Mouse (Mus musculus) T-helper 2 cell (primary cell): ENCODE measurements at regions not wholly inside any gene's neighbourhood (a gene's known extent, or its start where the extent isn't known, plus 50 kb on each side); places are given as distances from the start of the nearest gene placed in this dataset.

Experiments
- in situ Hi-C: fragments of 300-600 bp; cut with MboI, MseI; formaldehyde crosslinking; loops from one replicate; pipeline ENCODE4 v1.15.1; 2025; ENCODE audit warnings: high pct_unique_total_duplicates

DNA sequence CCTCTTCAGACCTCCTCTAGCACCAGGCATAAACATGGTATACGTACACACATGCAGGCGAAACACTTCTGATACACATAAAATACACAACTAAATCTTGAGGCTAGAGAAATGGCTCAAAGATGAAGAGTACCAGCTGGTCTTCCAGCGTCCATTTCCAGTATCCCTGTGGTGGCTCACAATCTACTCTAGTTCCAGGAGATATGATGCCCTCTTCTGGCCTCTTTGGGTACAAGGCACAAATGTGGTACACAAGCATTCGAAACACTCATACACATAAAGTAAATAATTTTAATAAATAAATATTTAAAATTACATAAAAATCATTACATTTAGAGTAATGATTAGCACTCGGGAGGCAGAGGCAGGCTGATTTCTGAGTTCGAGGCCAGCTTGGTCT lies 50.7 kb upstream of the Rabgap1l start:
- in situ Hi-C loops: loop anchor here (5.0 kb wide), 1 partner anchor 86 kb away; no protein-coding TSS in a partner anchor

DNA sequence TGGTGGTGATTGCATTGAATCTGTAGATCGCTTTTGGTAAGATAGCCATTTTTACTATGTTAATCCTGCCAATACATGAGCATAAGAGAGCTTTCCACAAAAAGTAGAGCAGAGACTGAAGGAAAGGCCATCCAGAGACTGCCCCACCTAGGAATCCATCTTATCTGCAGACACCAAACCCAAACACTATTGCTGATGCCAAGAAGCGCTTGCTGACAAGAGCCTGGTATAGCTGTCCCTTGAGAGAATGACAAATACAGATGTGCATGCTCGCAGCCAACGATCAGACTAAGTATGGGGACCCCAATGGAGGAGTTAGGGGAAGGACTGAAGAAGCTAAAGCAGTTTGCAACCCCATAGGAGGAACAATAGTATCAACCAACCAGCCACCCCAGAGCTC lies 51.7 kb upstream of the Rabgap1l start:
- in situ Hi-C loops: loop anchor here (5.0 kb wide), 1 partner anchor 87 kb away; no protein-coding TSS in a partner anchor

DNA sequence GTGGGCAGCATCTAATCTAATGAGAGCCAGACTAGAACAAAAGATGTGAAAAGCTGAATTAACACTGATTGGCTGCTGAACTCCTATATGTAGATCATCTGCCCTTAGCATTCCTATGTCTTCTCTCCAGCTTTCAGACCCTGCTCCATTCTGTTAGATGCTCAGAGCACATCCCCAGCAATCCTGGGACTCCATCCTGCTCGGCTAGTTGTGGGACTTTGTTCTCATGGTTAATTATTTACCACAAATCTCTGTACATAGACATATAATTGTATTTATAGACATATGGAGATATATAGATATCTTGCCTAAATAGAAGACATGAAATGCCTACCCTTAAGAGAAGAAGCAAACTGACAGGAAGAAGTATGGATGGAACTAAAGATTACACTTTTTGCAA lies 55.5 kb upstream of the Rc3h1 start:
- in situ Hi-C loops: loop anchor here (10.0 kb wide), 1 partner anchor 276 kb away; no protein-coding TSS in a partner anchor

DNA sequence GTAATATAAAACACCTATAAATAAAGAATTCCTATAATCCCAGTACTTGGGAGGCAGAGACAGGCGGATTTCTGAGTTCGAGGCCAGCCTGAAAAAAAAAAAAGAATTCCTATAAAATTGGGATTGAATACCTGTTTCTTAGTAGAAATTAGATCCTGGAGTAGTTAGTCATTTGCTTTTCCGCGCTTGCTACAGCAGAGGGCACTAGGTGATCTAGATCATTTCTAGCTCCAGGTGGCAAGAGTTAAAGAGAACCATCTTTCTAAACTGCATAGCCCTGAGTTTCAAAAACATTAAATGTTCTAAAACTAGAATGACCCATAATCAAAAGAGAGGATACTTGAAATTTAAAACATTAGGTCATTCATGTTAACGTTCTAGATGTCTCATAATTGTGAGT lies 51.8 kb upstream of the Rc3h1 start:
- in situ Hi-C loops: loop anchor here (10.0 kb wide), 1 partner anchor 280 kb away; no protein-coding TSS in a partner anchor

DNA sequence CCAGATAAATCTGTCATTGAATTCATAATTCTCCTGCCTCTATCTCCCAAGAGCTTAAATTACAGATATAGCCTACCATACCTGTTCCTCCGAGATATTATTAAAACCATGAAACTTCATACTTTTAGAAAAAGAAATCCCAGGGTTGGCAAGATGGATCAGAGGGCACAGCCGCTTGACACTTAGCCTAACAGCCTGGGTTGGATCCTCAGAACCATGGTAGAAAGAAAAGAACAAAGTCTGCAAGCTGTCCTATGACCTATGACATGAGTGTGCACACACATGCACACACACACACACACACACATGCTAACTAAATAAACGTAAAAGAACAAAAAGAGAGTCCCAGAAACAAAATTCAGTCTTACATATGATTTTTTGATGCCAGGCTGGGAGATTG lies 50.8 kb upstream of the Rc3h1 start:
- in situ Hi-C loops: loop anchor here (5.0 to 10.0 kb wide), 2 partner anchors 72 to 281 kb away; no protein-coding TSS in a partner anchor

DNA sequence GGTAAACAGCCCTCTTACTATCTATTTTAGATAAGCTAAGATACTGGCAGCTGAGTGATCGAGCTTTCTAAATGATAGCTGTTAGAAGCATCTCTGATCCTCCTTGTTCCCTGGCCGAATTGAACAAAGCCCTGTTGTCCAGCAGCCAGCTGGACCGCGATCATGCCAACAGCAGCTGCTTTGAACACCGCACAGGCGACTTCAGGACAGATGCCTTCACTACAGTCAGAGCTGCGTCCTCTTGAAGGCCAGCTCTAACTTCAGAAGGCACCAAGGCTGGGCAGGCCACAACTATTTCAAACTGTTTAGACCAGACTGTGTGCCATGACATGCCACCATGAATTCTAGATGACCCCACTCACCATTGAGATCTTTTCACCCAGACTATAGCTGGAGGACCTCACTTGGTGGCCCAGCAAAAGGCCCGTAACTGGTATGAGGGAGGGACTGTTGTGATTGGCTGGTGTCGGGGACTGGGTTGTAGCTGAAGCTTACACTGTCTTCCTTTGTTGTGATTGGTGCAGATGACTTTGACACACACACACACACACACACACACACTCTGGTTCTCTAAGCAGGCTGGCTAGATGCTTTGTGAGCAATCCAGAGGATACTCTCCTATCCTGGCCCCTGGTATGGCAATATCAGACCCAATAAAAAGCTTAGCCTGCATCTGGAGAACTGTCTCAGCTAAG lies 50.1 kb upstream of the Rc3h1 start:
- in situ Hi-C loops: loop anchor here (5.0 to 10.0 kb wide), 2 partner anchors 71 to 281 kb away; no protein-coding TSS in a partner anchor
